Mouse (Mus musculus): ENCODE measurements at regions not wholly inside any gene's neighbourhood (a gene's known extent, or its start where the extent isn't known, plus 50 kb on each side); places are given as distances from the start of the nearest gene placed in this dataset.

DNA sequence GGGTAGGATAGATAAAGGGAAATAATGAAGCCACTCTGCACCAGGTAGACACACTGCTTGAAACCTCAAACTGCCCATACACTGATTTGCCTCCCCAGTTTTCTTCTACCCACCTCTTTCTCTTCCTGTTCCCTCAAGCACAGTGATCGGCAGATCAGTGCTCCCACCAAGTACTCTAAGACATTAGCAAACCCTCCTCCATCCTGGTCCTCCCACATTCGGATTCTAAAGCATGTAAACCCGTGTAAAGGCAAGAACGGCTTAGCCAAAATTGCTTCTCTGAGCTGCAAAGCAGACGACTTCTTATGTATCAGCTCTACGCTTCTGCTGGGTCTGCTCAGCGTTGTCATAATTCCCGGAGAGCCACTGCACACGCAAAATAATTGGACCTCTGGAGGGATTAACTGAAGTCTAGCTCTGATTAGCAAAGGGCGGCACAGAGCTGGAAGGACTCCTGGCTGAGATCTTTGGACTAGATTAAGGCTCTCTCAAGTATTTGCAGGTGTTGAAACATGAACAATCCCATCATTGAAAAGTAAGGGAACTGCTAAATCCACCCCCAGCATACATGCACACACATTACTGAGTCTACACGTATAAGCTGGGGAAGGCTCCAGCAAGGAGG, 67.2 kb downstream of the Mtx3 start:
- DNase-seq, result no peak

- no peak for DNase-seq
Observed at GRCm38 (mm10) chr13:92912661-92913060, 68.1 kb downstream of the Mtx3 start.

DNA sequence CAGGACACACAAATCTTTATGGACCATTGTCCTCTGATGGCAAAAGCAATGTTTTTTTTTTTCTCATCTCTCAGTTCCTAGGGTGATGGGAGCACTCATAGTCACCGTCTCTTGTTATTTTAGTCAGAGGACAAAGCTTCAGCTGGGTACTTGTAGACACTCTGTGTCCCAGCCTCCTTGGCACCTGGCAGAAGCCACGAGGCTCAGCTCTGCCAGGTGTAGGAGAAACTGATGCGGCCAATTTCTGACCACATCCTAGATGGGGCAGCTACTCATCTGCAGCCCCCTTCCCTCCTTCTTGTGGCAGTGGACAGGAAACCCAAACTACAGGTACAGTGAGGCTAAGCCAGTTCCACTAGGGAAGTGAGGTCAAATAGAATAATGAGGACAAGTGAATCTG, 70.1 kb downstream of the Mtx3 start:
- no peak for DNase-seq

- DNase-seq, result no peak
Observed at GRCm38 (mm10) chr13:92915221-92915839, 70.8 kb downstream of the Mtx3 start.

- no peak for DNase-seq
Observed at GRCm38 (mm10) chr13:92915948-92916710, 71.6 kb downstream of the Mtx3 start.

DNA sequence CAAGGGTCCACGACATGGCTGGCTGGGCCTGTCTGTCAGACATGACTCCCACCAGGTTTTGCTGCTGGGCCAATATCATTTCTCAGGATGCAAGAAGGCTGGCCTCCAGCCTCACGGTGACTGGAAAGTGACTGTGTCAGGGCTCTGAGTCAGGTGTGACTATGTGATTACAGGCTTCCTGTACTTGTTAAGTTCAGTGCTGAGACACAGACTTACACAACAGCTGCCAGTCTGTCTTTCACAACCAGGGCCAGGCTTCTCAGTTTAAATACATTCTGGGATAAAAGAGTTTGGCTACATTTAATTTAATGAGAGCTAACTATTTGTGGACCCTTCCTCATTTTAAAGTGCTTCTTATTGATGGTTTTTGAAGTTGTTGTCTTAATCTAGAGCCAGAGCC, 75.3 kb downstream of the Mtx3 start:
- no peak for DNase-seq

DNA sequence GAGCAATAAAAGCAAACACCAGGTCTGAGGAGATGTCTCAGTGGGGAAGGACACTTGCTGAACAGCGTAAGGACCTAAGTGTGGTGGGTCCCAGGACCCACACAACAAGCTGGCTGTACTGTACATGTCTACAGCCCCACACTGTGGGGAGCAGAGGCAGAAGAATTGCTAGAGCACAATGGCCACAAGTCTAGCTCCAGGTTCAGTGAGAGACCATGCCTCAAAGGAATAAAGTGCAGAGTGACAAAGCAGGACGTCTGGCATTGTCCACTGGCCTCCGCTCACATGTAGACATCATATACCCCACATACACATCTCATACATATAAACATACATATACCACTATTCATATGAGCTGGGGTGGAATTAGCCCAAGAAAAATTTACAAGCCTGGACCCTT, 77.4 kb downstream of the Mtx3 start:
- DNase-seq, result no peak

GRCm38 (mm10) chr13:92923496-92923895, 78.9 kb downstream of the Mtx3 start:
- DNase-seq, result no peak

- DNase-seq, result no peak
Observed at GRCm38 (mm10) chr13:92924021-92924420, 79.5 kb downstream of the Mtx3 start.

DNA sequence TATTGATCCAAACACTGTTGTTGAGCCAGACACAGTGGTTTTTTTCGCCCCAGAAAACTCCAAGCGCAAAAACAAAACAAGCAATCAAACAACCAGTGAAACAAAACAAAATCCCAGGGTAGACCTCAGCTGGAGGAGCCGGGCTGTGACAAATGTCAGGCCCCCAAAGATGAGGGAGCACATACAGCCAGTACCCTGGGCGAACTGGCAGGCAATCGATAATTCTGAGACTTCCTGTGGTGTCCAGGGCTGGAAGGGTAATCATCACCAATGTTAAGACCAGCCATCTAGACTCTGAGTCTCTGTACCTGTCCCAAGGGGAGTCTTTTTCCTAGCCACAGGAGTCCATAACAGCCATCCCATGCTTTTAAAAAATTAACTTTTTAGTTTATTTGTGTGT, 80.6 kb downstream of the Mtx3 start:
- no peak for DNase-seq

GRCm38 (mm10) chr13:92928551-92928950, 84.0 kb downstream of the Mtx3 start:
- DNase-seq, result no peak

DNA sequence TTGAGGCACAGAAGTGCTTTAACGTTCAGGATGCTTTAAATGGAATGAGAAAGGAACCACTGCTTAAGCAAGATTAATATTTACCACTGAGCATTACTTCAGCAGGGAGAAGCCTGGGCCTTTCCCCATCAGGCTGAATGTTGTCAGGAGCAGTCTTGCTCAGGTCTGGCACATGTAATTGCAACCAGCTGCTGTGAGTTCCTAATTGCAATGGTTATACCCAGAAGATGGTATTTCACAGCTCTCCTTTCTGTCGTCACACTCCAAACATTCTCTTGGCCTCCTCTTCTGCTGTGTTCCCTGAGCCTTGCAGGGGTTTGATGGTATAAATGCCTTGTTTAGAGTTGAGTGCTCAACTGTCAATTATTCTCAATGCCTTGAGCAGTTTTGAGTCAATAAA, 87.1 kb downstream of the Mtx3 start:
- no peak for DNase-seq

DNA sequence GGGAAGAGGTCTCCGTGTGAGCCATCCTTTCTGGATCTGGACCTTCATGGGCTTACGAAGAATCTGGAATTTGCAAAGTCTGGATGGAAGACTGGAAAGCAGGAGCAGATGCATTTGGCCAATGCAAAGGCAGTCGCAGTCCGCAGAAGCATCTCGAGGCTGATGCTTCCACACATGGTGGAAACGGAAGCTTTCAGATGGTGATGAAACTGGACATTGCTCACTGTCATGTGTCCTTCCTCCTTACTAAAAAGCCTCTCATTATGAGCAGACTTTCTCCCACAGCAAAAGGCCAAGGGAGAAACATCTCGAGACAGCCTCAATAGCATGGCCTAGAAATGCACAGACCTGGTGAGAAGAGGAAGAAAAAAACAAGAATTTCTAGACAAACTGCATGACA, 94.5 kb downstream of the Mtx3 start:
- no peak for DNase-seq

DNA sequence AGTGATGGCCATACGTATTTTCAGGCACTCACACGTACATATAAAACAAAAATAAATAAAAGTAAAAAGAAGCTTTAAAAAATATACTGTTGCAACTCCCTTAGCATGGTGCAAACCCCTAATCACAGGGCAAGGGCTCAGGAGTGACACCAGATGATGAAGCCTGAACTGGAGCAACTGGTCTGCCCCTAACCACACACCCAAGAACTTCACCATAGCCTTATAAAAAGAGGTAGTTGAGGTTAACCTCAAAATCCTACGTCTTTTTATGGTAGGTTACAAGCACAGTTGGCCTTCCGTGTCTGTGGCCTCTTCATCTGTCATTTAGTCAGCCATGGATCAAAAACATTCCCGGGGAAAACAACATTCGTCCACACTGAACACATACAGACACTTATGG, 96.0 kb downstream of the Mtx3 start:
- no peak for DNase-seq

GRCm38 (mm10) chr13:92948560-92948959, 104.0 kb downstream of the Mtx3 start:
- DNase-seq, result no peak

DNA sequence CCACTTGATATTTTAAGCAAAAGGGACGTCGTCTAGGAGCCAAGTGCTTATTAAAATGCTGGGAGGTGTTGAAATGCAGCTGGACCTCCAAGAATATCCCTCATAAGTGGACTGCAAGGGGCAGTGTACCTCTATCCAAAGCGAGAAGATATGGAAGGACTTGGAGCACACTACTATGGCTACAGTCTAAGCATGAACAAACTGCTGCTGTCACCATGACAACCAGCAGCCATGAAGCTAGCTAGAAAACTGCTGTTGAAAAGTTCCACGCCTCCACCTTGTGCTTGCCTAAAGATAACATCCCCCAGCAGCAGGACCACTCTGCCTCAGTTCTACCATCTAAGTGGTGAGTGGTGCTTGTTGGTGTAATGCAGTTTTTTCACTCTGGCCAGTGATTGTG, 115.5 kb downstream of the Mtx3 start:
- DNase-seq, result no peak

- DNase-seq, result no peak
Observed at GRCm38 (mm10) chr13:92962625-92963024, 118.1 kb downstream of the Mtx3 start.

GRCm38 (mm10) chr13:92963351-92963895, 118.9 kb downstream of the Mtx3 start:
- DNase-seq, result no peak

- no peak for DNase-seq
Observed at GRCm38 (mm10) chr13:92964213-92964743, 119.7 kb downstream of the Mtx3 start.

GRCm38 (mm10) chr13:92967025-92967610, 122.6 kb downstream of the Mtx3 start:
- DNase-seq, result no peak

DNA sequence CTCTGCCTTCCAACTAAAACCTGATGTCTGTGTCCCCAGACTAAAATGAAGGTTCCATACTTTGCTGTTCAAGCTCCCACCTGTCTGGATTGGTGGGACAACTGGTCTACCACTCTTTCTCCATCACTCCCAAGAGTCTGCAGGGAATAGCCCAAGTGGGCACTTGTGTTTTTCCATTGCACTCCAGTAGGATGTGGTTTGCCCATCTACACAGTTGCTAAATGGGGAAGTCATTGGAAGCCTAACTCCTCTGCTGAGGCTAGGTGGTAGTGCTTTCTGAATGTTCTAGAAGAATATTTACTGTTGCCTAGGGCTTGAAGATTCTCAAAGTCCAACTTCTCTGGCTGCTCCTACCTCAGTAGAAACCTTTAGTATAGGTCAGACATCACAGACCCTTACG, 125.0 kb downstream of the Mtx3 start:
- DNase-seq, result no peak

GRCm38 (mm10) chr13:92972891-92973290, 128.3 kb downstream of the Mtx3 start:
- DNase-seq, result no peak

DNA sequence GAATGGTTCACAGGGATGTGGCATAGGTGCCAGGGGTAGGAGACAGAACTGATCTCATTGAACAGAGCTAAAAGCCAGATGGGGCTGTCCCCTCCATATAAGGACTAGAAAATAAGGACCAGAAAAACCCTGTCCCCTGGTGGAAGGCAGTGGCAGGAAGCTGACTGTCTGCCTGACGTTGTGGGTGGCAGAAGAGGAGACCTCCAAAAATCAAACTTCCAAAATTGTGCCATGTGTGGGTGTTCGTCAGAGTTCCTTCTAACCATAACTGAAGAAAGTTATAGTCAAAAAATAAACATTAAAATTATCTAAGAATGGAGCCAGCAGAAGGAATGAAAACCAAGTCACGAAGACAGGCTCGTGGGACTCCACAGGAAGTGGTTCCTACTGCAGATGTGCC, 129.2 kb downstream of the Mtx3 start:
- DNase-seq, result no peak

Data from adrenal gland, postnatal 36 days (tissue).